ENCODE assay signal across 21 mouse cellular contexts in the genomic region with DNA sequence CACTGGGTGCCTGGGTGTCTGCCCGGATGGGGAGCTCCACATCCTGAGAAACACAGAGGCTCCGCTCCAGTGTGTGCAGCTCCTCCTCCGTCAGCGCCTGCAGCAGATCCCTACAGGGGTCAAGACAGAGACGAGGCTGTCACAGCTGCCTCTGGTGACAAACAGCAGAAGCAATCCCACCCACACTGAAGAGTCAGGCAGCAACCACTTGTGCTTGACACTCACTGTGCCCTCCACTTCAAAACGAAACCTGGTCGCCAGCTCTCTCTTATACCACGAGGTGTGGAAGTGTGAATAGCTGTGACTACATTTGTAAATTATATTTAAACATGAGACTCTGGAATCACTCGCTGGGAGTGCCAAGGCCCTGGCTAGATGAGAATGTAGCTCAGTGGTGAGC. TPM values are rescaled to one million over a fixed set of nuclear protein-coding genes. Genes with fewer than 3 reads are reported as not detected.
DNase-seq lines count a peak whose midpoint lies in the region; ATAC-seq and TF ChIP-seq lines count a peak whose summit lies in the region.
"Had no signal": no experiment of that assay in that cellular context is flagged by ENCODE, and none has a peak within 500 bp of the region (broad histone marks: within the 10 kb centered on the region; RNA-seq: fewer than 3 reads in every experiment).

No protein-coding gene starts in this region.

- no peak for TF ChIP-seq CTCF in lung, embryonic 14.5 days (IDR thresholded peaks at IDR 0.05; ENCODE audit: low read depth)
- TF ChIP-seq CTCF in olfactory bulb, adult 2 months (IDR thresholded peaks at IDR 0.05; ENCODE audit: insufficient read depth, low read depth, low read length) = no peak

- H3K4me3 ChIP-seq in lung, embryonic 14.5 days (ENCODE audit: low read depth, low read length) = no peak overlapping the region
- H3K4me3 ChIP-seq in heart, embryonic 12.5 days = no peak overlapping the region
- no peak overlapping the region for H3K4me3 ChIP-seq in olfactory bulb, adult 2 months (ENCODE audit: insufficient read depth, low read depth, low read length)
- H3K4me3 ChIP-seq: hindbrain, embryonic 10.5 days; midbrain, embryonic 10.5 days; neural tube, embryonic 15.5 days had no signal

- H3K4me2 ChIP-seq in lung, embryonic 14.5 days = no peak overlapping the region
- peak overlapping the region; percentile 48 for H3K4me2 ChIP-seq in heart, embryonic 12.5 days
- H3K4me2 ChIP-seq: neural tube, embryonic 15.5 days had no signal

- H3K4me1 ChIP-seq in lung, embryonic 14.5 days (ENCODE audit: insufficient read depth) = 0 out of 2 replicates have a peak, but pooled peaks cover 4% of the 10 kb centered on the region
- H3K4me1 ChIP-seq in heart, embryonic 12.5 days (replicated peaks) = peaks cover 29% of the 10 kb centered on the region
- H3K4me1 ChIP-seq in olfactory bulb, adult 2 months (ENCODE audit: control insufficient read depth, insufficient read depth, low read length) = peaks cover 7% of the 10 kb centered on the region; the same call in 1 of the 2 replicates
- H3K4me1 ChIP-seq: midbrain, embryonic 10.5 days; neural tube, embryonic 15.5 days had no signal

- no peak overlapping the region for H3K9ac ChIP-seq in lung, embryonic 14.5 days
- H3K9ac ChIP-seq in heart, embryonic 12.5 days = no peak overlapping the region
- H3K9ac ChIP-seq: neural tube, embryonic 15.5 days had no signal

- no peaks in the 10 kb centered on the region for H3K36me3 ChIP-seq in lung, embryonic 14.5 days (ENCODE audit: insufficient read depth)
- H3K36me3 ChIP-seq in heart, embryonic 12.5 days = no peaks in the 10 kb centered on the region
- H3K36me3 ChIP-seq: hindbrain, embryonic 10.5 days; midbrain, embryonic 10.5 days; neural tube, embryonic 15.5 days had no signal

- H3K27ac ChIP-seq in lung, embryonic 14.5 days (ENCODE audit: low read depth) = no peak overlapping the region
- peak overlapping the region; percentile 31; the same call in 1 of the 2 replicates for H3K27ac ChIP-seq in heart, embryonic 12.5 days (ENCODE audit: poor library complexity, severe bottlenecking)
- H3K27ac ChIP-seq in olfactory bulb, adult 2 months (ENCODE audit: insufficient read depth, low read depth, low read length) = 0 out of 2 replicates have a peak overlapping the region, but pooled peaks have one; percentile 12
- H3K27ac ChIP-seq: hindbrain, embryonic 10.5 days; midbrain, embryonic 10.5 days; neural tube, embryonic 15.5 days had no signal

- no peak; the same call in 1 of the 2 replicates for ATAC-seq in lung, embryonic 14.5 days (ENCODE audit: insufficient read depth)
- peak; percentile 72 for ATAC-seq in heart, embryonic 12.5 days (ENCODE audit: insufficient number of reproducible peaks, low FRiP score)
- ATAC-seq: forebrain, embryonic 14.5 days had no signal

- no peaks in the 10 kb centered on the region for H3K9me3 ChIP-seq in lung, embryonic 14.5 days (ENCODE audit: low read depth, low read length)
- no peaks in the 10 kb centered on the region for H3K9me3 ChIP-seq in heart, embryonic 12.5 days (replicated peaks)
- H3K9me3 ChIP-seq: hindbrain, embryonic 10.5 days; midbrain, embryonic 10.5 days; neural tube, embryonic 15.5 days had no signal

- TF ChIP-seq POLR2A in olfactory bulb, adult 2 months (IDR thresholded peaks at IDR 0.05; ENCODE audit: insufficient read depth, low read depth, low read length) = no peak

- DNase-seq in embryo, embryonic 10 days (ENCODE audit: low spot score) = peak; percentile 19
- no peak for DNase-seq in embryo, embryonic 9.5 days (ENCODE audit: extremely low spot score)
- peak; percentile 8 for DNase-seq in lung, embryonic 14.5 days
- no peak for DNase-seq in lung, postnatal 10 days
- DNase-seq in adrenal gland, postnatal 10 days = no peak
- no peak for DNase-seq in kidney, adult 8-10 months
- DNase-seq: adrenal gland, postnatal 25 days; gastrocnemius, postnatal 10 days; kidney, adult 11 months; kidney, postnatal 14 days; layer of hippocampus, adult 9-11 months; liver; retina, postnatal 1 day; thymus, adult 18-20 months had no signal

- WGBS in lung, embryonic 14.5 days = 29% methylated on average over 9 of the region's 9 CpGs
- 16% methylated on average over 9 of the region's 9 CpGs for WGBS in heart, embryonic 12.5 days
- WGBS in olfactory bulb, adult 2 months = 58% methylated on average over 9 of the region's 9 CpGs

- no peaks in the 10 kb centered on the region for H3K27me3 ChIP-seq in lung, embryonic 14.5 days (ENCODE audit: insufficient read depth, low read length)
- peaks cover 25% of the 10 kb centered on the region; the same call in 1 of the 2 replicates for H3K27me3 ChIP-seq in heart, embryonic 12.5 days (replicated peaks)
- H3K27me3 ChIP-seq: CH12.LX; neural tube, embryonic 15.5 days had no signal

RNA-seq across cellular contexts. Expression of a gene that starts 30.2 kb away (rescaled TPM):
- polyA plus RNA-seq in lung, embryonic 14.5 days (2014; fragmentation: Nextera tagmentation; extraction: Ambion mirVana) = 47.6 and 50.8 TPM in 2 replicates
- 23.8 and 24.5 TPM in 2 replicates for polyA plus RNA-seq in heart, embryonic 12.5 days (2016; fragmentation: Nextera tagmentation; extraction: Ambion mirVana)
- polyA plus RNA-seq in olfactory bulb, adult 2 months (2012; ENCODE audit: insufficient read depth, insufficient read length, low replicate concordance, missing spikeins) = 230 TPM in 1 of 2 replicates, not detected in the other
- total RNA-seq in adrenal gland, postnatal 10 days (2021) = 100 to 1,000 TPM; 140 to 144 TPM

RNA-seq across cellular contexts. Expression of a gene that starts 48.4 kb away (rescaled TPM):
- polyA plus RNA-seq in lung, embryonic 14.5 days (2014; fragmentation: Nextera tagmentation; extraction: Ambion mirVana) = 44.0 and 46.8 TPM in 2 replicates
- 30.8 and 32.0 TPM in 2 replicates for polyA plus RNA-seq in heart, embryonic 12.5 days (2016; fragmentation: Nextera tagmentation; extraction: Ambion mirVana)
- not detected in 2 replicates for polyA plus RNA-seq in olfactory bulb, adult 2 months (2012; ENCODE audit: insufficient read depth, insufficient read length, low replicate concordance, missing spikeins)
- 1 to 10 TPM; 9.3 to 9.8 TPM for total RNA-seq in adrenal gland, postnatal 10 days (2021)

RNA-seq across cellular contexts. Expression of a gene that starts 48.5 kb away (rescaled TPM):
- polyA plus RNA-seq in lung, embryonic 14.5 days (2014; fragmentation: Nextera tagmentation; extraction: Ambion mirVana) = 1.2 and 1.4 TPM in 2 replicates
- polyA plus RNA-seq in heart, embryonic 12.5 days (2016; fragmentation: Nextera tagmentation; extraction: Ambion mirVana) = 0.37 and 0.40 TPM in 2 replicates
- not detected in 2 replicates for polyA plus RNA-seq in olfactory bulb, adult 2 months (2012; ENCODE audit: insufficient read depth, insufficient read length, low replicate concordance, missing spikeins)
- total RNA-seq in adrenal gland, postnatal 10 days (2021) = 10 to 100 TPM; 37.3 to 40.0 TPM

Comparison
In these comparisons a context has a peak if more than half of its experiments do, and no peak if none do; other contexts are left out.
1. DNase-seq: peak in embryo, embryonic 10 days (single experiment) and lung, embryonic 14.5 days (single experiment); none in embryo, embryonic 9.5 days (single experiment), lung, postnatal 10 days (single experiment), adrenal gland, postnatal 10 days (single experiment) and kidney, adult 8-10 months (0 of 2).